Mouse (Mus musculus): ENCODE data around the gene Arhgap31. TPM values are rescaled to one million over a fixed set of nuclear protein-coding genes. Genes with fewer than 3 reads are reported as not detected.

The Arhgap31 gene
- 7.0 and 7.4 TPM in 2 replicates for polyA plus RNA-seq (2014; fragmentation: Nextera tagmentation; extraction: Ambion mirVana)

- H3K27me3 ChIP-seq (replicated peaks; ENCODE audit: control insufficient read depth, insufficient read depth, low read length), result peaks cover 41% of the 10 kb centered on the region
- peak; percentile 78 for DNase-seq (ENCODE audit: low spot score)
- ATAC-seq (replicated peaks; ENCODE audit: low FRiP score), result peak; percentile 90
- under 1% methylated on average over 74 of the region's 74 CpGs for WGBS
- H3K36me3 ChIP-seq (ENCODE audit: control insufficient read depth, insufficient read depth, low read length), result no peaks in the 10 kb centered on the region
- H3K4me2 ChIP-seq, result peak within 1 kb of the TSS; percentile 89
- no peaks in the 10 kb centered on the region for H3K4me1 ChIP-seq (replicated peaks; ENCODE audit: control insufficient read depth, insufficient read depth, low read length)
- H3K9ac ChIP-seq (ENCODE audit: low read depth, low read length), result peak within 1 kb of the TSS; percentile 65
- H3K9me3 ChIP-seq (ENCODE audit: control insufficient read depth, low read length), result no peaks in the 10 kb centered on the region
- peak within 1 kb of the TSS; percentile 75 for H3K27ac ChIP-seq (ENCODE audit: low read depth, low read length)
- peak within 1 kb of the TSS; percentile 68 for H3K4me3 ChIP-seq (ENCODE audit: low read depth, low read length)
Observed at GRCm38 (mm10) chr16:38712581-38713403, at the start of gene Arhgap31. Gene Arhgap31 (minus strand): TSS chr16:38713274.

- no peak overlapping the region for H3K4me3 ChIP-seq (ENCODE audit: low read depth, low read length)
- H3K27ac ChIP-seq (ENCODE audit: low read depth, low read length), result no peak overlapping the region
- ATAC-seq (replicated peaks; ENCODE audit: low FRiP score) (no peak), DNase-seq (ENCODE audit: low spot score) (no peak)
- no peak overlapping the region for H3K9ac ChIP-seq (ENCODE audit: low read depth, low read length)
- WGBS, result 87% methylated on average over 8 of the region's 8 CpGs
- H3K9me3 ChIP-seq (ENCODE audit: control insufficient read depth, low read length), result no peaks in the 10 kb centered on the region
- peaks cover 3% of the 10 kb centered on the region; the same call in 1 of the 2 replicates for H3K27me3 ChIP-seq (replicated peaks; ENCODE audit: control insufficient read depth, insufficient read depth, low read length)
- no peak overlapping the region for H3K4me2 ChIP-seq
- H3K4me1 ChIP-seq (replicated peaks; ENCODE audit: control insufficient read depth, insufficient read depth, low read length), result no peaks in the 10 kb centered on the region
- H3K36me3 ChIP-seq (ENCODE audit: control insufficient read depth, insufficient read depth, low read length), result no peaks in the 10 kb centered on the region
Observed at GRCm38 (mm10) chr16:38762401-38762800, 49.3 kb upstream of the Arhgap31 start.

GRCm38 (mm10) chr16:38761972-38762371 lies 48.9 kb upstream of the Arhgap31 start:
- Histone ChIP-seq H3K9ac (ENCODE audit: low read depth, low read length) (no peak overlapping the region), H3K4me2 (no peak overlapping the region), H3K27me3 (replicated peaks; ENCODE audit: control insufficient read depth, insufficient read depth, low read length) (peaks cover 3% of the 10 kb centered on the region; the same call in 1 of the 2 replicates), H3K36me3 (ENCODE audit: control insufficient read depth, insufficient read depth, low read length) (no peaks in the 10 kb centered on the region), H3K27ac (ENCODE audit: low read depth, low read length) (no peak overlapping the region), H3K9me3 (ENCODE audit: control insufficient read depth, low read length) (no peaks in the 10 kb centered on the region), H3K4me3 (ENCODE audit: low read depth, low read length) (no peak overlapping the region), H3K4me1 (replicated peaks; ENCODE audit: control insufficient read depth, insufficient read depth, low read length) (no peaks in the 10 kb centered on the region)
- no peak for DNase-seq (ENCODE audit: low spot score)
- ATAC-seq (replicated peaks; ENCODE audit: low FRiP score), result no peak
- WGBS, result 88% methylated on average over 5 of the region's 5 CpGs

- Histone ChIP-seq H3K4me1 (replicated peaks; ENCODE audit: control insufficient read depth, insufficient read depth, low read length) (peaks cover 8% of the 10 kb centered on the region), H3K27ac (ENCODE audit: low read depth, low read length) (no peak overlapping the region), H3K4me2 (no peak overlapping the region), H3K4me3 (ENCODE audit: low read depth, low read length) (no peak overlapping the region), H3K9ac (ENCODE audit: low read depth, low read length) (no peak overlapping the region), H3K9me3 (ENCODE audit: control insufficient read depth, low read length) (no peaks in the 10 kb centered on the region), H3K36me3 (ENCODE audit: control insufficient read depth, insufficient read depth, low read length) (no peaks in the 10 kb centered on the region), H3K27me3 (replicated peaks; ENCODE audit: control insufficient read depth, insufficient read depth, low read length) (peaks cover 3% of the 10 kb centered on the region; the same call in 1 of the 2 replicates)
- DNase-seq (ENCODE audit: low spot score), result no peak
- WGBS, result 73% methylated on average over 6 of the region's 6 CpGs
- ATAC-seq (replicated peaks; ENCODE audit: low FRiP score), result no peak
Observed at GRCm38 (mm10) chr16:38760834-38761375, 47.8 kb upstream of the Arhgap31 start.

GRCm38 (mm10) chr16:38760239-38760638 lies 47.2 kb upstream of the Arhgap31 start:
- peaks cover 3% of the 10 kb centered on the region; the same call in 1 of the 2 replicates for H3K27me3 ChIP-seq (replicated peaks; ENCODE audit: control insufficient read depth, insufficient read depth, low read length)
- DNase-seq (ENCODE audit: low spot score) (no peak), ATAC-seq (replicated peaks; ENCODE audit: low FRiP score) (no peak)
- no peak overlapping the region for H3K4me3 ChIP-seq (ENCODE audit: low read depth, low read length)
- no peak overlapping the region for H3K27ac ChIP-seq (ENCODE audit: low read depth, low read length)
- H3K4me1 ChIP-seq (replicated peaks; ENCODE audit: control insufficient read depth, insufficient read depth, low read length), result peaks cover 9% of the 10 kb centered on the region
- H3K9me3 ChIP-seq (ENCODE audit: control insufficient read depth, low read length), result no peaks in the 10 kb centered on the region
- no peak overlapping the region for H3K9ac ChIP-seq (ENCODE audit: low read depth, low read length)
- no peaks in the 10 kb centered on the region for H3K36me3 ChIP-seq (ENCODE audit: control insufficient read depth, insufficient read depth, low read length)
- WGBS, result 91% methylated on average over 5 of the region's 5 CpGs
- H3K4me2 ChIP-seq, result no peak overlapping the region

GRCm38 (mm10) chr16:38758104-38758861 lies 45.2 kb upstream of the Arhgap31 start:
- Histone ChIP-seq H3K4me2 (no peak overlapping the region), H3K36me3 (ENCODE audit: control insufficient read depth, insufficient read depth, low read length) (no peaks in the 10 kb centered on the region), H3K9me3 (ENCODE audit: control insufficient read depth, low read length) (no peaks in the 10 kb centered on the region), H3K27ac (ENCODE audit: low read depth, low read length) (no peak overlapping the region), H3K9ac (ENCODE audit: low read depth, low read length) (no peak overlapping the region), H3K4me1 (replicated peaks; ENCODE audit: control insufficient read depth, insufficient read depth, low read length) (peaks cover 9% of the 10 kb centered on the region), H3K27me3 (replicated peaks; ENCODE audit: control insufficient read depth, insufficient read depth, low read length) (peaks cover 7% of the 10 kb centered on the region), H3K4me3 (ENCODE audit: low read depth, low read length) (no peak overlapping the region)
- no peak for ATAC-seq (replicated peaks; ENCODE audit: low FRiP score)
- 76% methylated on average over 12 of the region's 12 CpGs for WGBS
- DNase-seq (ENCODE audit: low spot score), result no peak

- H3K9me3 ChIP-seq (ENCODE audit: control insufficient read depth, low read length), result no peaks in the 10 kb centered on the region
Observed at GRCm38 (mm10) chr16:38757626-38758025, 44.6 kb upstream of the Arhgap31 start.

GRCm38 (mm10) chr16:38756572-38756971 lies 43.5 kb upstream of the Arhgap31 start:
- no peak for ATAC-seq (replicated peaks; ENCODE audit: low FRiP score)
- Histone ChIP-seq H3K4me1 (replicated peaks; ENCODE audit: control insufficient read depth, insufficient read depth, low read length) (peaks cover 9% of the 10 kb centered on the region), H3K4me2 (no peak overlapping the region), H3K9ac (ENCODE audit: low read depth, low read length) (no peak overlapping the region), H3K27ac (ENCODE audit: low read depth, low read length) (peak overlapping the region; percentile 5; the same call in 1 of the 2 replicates), H3K4me3 (ENCODE audit: low read depth, low read length) (no peak overlapping the region), H3K9me3 (ENCODE audit: control insufficient read depth, low read length) (no peaks in the 10 kb centered on the region), H3K27me3 (replicated peaks; ENCODE audit: control insufficient read depth, insufficient read depth, low read length) (peaks cover 21% of the 10 kb centered on the region), H3K36me3 (ENCODE audit: control insufficient read depth, insufficient read depth, low read length) (no peaks in the 10 kb centered on the region)
- 62% methylated on average over 4 of the region's 4 CpGs for WGBS
- DNase-seq (ENCODE audit: low spot score), result no peak

More at GRCm38 (mm10) chr16:38757626-38758025, 44.6 kb upstream of the Arhgap31 start:
- Histone ChIP-seq H3K4me2 (no peak overlapping the region), H3K9ac (ENCODE audit: low read depth, low read length) (no peak overlapping the region), H3K36me3 (ENCODE audit: control insufficient read depth, insufficient read depth, low read length) (no peaks in the 10 kb centered on the region), H3K27me3 (replicated peaks; ENCODE audit: control insufficient read depth, insufficient read depth, low read length) (peaks cover 13% of the 10 kb centered on the region), H3K27ac (ENCODE audit: low read depth, low read length) (no peak overlapping the region), H3K4me3 (ENCODE audit: low read depth, low read length) (no peak overlapping the region), H3K4me1 (replicated peaks; ENCODE audit: control insufficient read depth, insufficient read depth, low read length) (peaks cover 9% of the 10 kb centered on the region)
- DNase-seq (ENCODE audit: low spot score) (no peak), ATAC-seq (replicated peaks; ENCODE audit: low FRiP score) (no peak)
- WGBS, result 93% methylated on average over 19 of the region's 19 CpGs

Measured in liver, embryonic 11.5 days (tissue).